Mouse (Mus musculus): ENCODE measurements around the gene Eva1c.

GRCm38 (mm10) chr16:90901364-90901763 is 74.8 kb downstream of the Eva1c start:
- TF ChIP-seq POLR2A (IDR thresholded peaks at IDR 0.05; ENCODE audit: borderline replicate concordance, control insufficient read depth, low read depth, low read length) (no peak), CTCF (IDR thresholded peaks at IDR 0.05; ENCODE audit: control insufficient read depth, insufficient read depth, low read length) (no peak)
